Mouse (Mus musculus): ENCODE results near the gene Fgf2. TPM values are rescaled to one million over a fixed set of nuclear protein-coding genes. Genes with fewer than 3 reads are reported as not detected.
A peak's percentile ranks its signal among the peaks of the same experiment; 100 is the strongest.

The Fgf2 gene
- polyA plus RNA-seq, 1 experiment = 9.9 TPM

GRCm38 (mm10) chr3:37418961-37419457 is 70.9 kb downstream of the Fgf2 start:
- Histone ChIP-seq H3K4me3 (ENCODE audit: insufficient read depth, low read depth, low read length) (peak overlapping the region; percentile 74), H3K27ac (replicated peaks; ENCODE audit: low read depth, low read length) (peak overlapping the region; percentile 77), H3K4me1 (ENCODE audit: control insufficient read depth, insufficient read depth, insufficient read length, low read length) (peaks cover 2% of the 10 kb centered on the region; the same call in 1 of the 2 replicates)

GRCm38 (mm10) chr3:37419458-37419991 is 71.4 kb downstream of the Fgf2 start, which contains the start of gene Spata5:
Gene Spata5, plus strand, starts transcription at chr3:37419896.
- peaks cover 2% of the 10 kb centered on the region; the same call in 1 of the 2 replicates for H3K4me1 ChIP-seq (ENCODE audit: control insufficient read depth, insufficient read depth, insufficient read length, low read length)
- H3K4me3 ChIP-seq (ENCODE audit: insufficient read depth, low read depth, low read length) = peak within 1 kb of the TSS; percentile 95
- peak within 1 kb of the TSS; percentile 82 for H3K27ac ChIP-seq (replicated peaks; ENCODE audit: low read depth, low read length)

GRCm38 (mm10) chr3:37420072-37420471 is 71.9 kb downstream of the Fgf2 start, which contains the start of gene Nudt6:
Gene Nudt6, minus strand, starts transcription at chr3:37420211.
- H3K4me3 ChIP-seq (ENCODE audit: insufficient read depth, low read depth, low read length) = peak within 1 kb of the TSS; percentile 95
- peaks cover 2% of the 10 kb centered on the region; the same call in 1 of the 2 replicates for H3K4me1 ChIP-seq (ENCODE audit: control insufficient read depth, insufficient read depth, insufficient read length, low read length)
- peak within 1 kb of the TSS; percentile 82 for H3K27ac ChIP-seq (replicated peaks; ENCODE audit: low read depth, low read length)

- peaks cover 2% of the 10 kb centered on the region; the same call in 1 of the 2 replicates for H3K4me1 ChIP-seq (ENCODE audit: control insufficient read depth, insufficient read depth, insufficient read length, low read length)
- H3K4me3 ChIP-seq (ENCODE audit: insufficient read depth, low read depth, low read length) = peak overlapping the region; percentile 95
- peak overlapping the region; percentile 69 for H3K27ac ChIP-seq (replicated peaks; ENCODE audit: low read depth, low read length)
These were observed 72.5 kb downstream of the Fgf2 start for GRCm38 (mm10) chr3:37420641-37421040.

- peak overlapping the region; percentile 95 for H3K4me3 ChIP-seq (ENCODE audit: insufficient read depth, low read depth, low read length)
- H3K27ac ChIP-seq (replicated peaks; ENCODE audit: low read depth, low read length) = no peak overlapping the region
These were observed 73.0 kb downstream of the Fgf2 start for GRCm38 (mm10) chr3:37421179-37421578.

GRCm38 (mm10) chr3:37426069-37426468 is 77.9 kb downstream of the Fgf2 start:
- H3K4me3 ChIP-seq (ENCODE audit: insufficient read depth, low read depth, low read length) = no peak overlapping the region
- H3K27ac ChIP-seq (replicated peaks; ENCODE audit: low read depth, low read length) = no peak overlapping the region
- peaks cover 2% of the 10 kb centered on the region; the same call in 1 of the 2 replicates for H3K4me1 ChIP-seq (ENCODE audit: control insufficient read depth, insufficient read depth, insufficient read length, low read length)

More at GRCm38 (mm10) chr3:37421179-37421578, 73.0 kb downstream of the Fgf2 start:
- H3K4me1 ChIP-seq (ENCODE audit: control insufficient read depth, insufficient read depth, insufficient read length, low read length) = peaks cover 2% of the 10 kb centered on the region; the same call in 1 of the 2 replicates

GRCm38 (mm10) chr3:37430359-37430758 is 82.2 kb downstream of the Fgf2 start:
- Histone ChIP-seq H3K4me1 (ENCODE audit: control insufficient read depth, insufficient read depth, insufficient read length, low read length) (no peaks in the 10 kb centered on the region), H3K27ac (replicated peaks; ENCODE audit: low read depth, low read length) (no peak overlapping the region), H3K4me3 (ENCODE audit: insufficient read depth, low read depth, low read length) (no peak overlapping the region)

- H3K27ac ChIP-seq (replicated peaks; ENCODE audit: low read depth, low read length) = no peak overlapping the region
These were observed 91.6 kb downstream of the Fgf2 start for GRCm38 (mm10) chr3:37439770-37440169.

GRCm38 (mm10) chr3:37443409-37443808 is 95.3 kb downstream of the Fgf2 start:
- Histone ChIP-seq H3K4me1 (ENCODE audit: control insufficient read depth, insufficient read depth, insufficient read length, low read length) (no peaks in the 10 kb centered on the region), H3K27ac (replicated peaks; ENCODE audit: low read depth, low read length) (no peak overlapping the region), H3K4me3 (ENCODE audit: insufficient read depth, low read depth, low read length) (no peak overlapping the region)

More at GRCm38 (mm10) chr3:37439770-37440169, 91.6 kb downstream of the Fgf2 start:
- Histone ChIP-seq H3K4me3 (ENCODE audit: insufficient read depth, low read depth, low read length) (no peak overlapping the region), H3K4me1 (ENCODE audit: control insufficient read depth, insufficient read depth, insufficient read length, low read length) (no peaks in the 10 kb centered on the region)

- Histone ChIP-seq H3K27ac (replicated peaks; ENCODE audit: low read depth, low read length) (no peak overlapping the region), H3K4me1 (ENCODE audit: control insufficient read depth, insufficient read depth, insufficient read length, low read length) (no peaks in the 10 kb centered on the region), H3K4me3 (ENCODE audit: insufficient read depth, low read depth, low read length) (no peak overlapping the region)
These were observed 107.8 kb downstream of the Fgf2 start for GRCm38 (mm10) chr3:37455992-37456391.

Other genes with a start within 250 kb of the Fgf2 start
- 1.7 and 3.8 TPM in 2 replicates for gene Il2, start 222.4 kb upstream of the Fgf2 start, polyA plus RNA-seq (2012; ENCODE audit: insufficient read depth, insufficient read length, missing spikeins)
- not detected in 2 replicates for gene Il21, start 115.7 kb upstream of the Fgf2 start, polyA plus RNA-seq (2012; ENCODE audit: insufficient read depth, insufficient read length, missing spikeins)
- gene Bbs12, start 35.8 kb upstream of the Fgf2 start, polyA plus RNA-seq (2012; ENCODE audit: insufficient read depth, insufficient read length, missing spikeins) = 1.3 and 1.6 TPM in 2 replicates
- 3.0 and 4.3 TPM in 2 replicates for gene Cetn4, start 35.6 kb upstream of the Fgf2 start, polyA plus RNA-seq (2012; ENCODE audit: insufficient read depth, insufficient read length, missing spikeins)
- 6.0 and 6.9 TPM in 2 replicates for gene Spata5, start 71.5 kb downstream of the Fgf2 start, polyA plus RNA-seq (2012; ENCODE audit: insufficient read depth, insufficient read length, missing spikeins)
- 34.1 and 34.6 TPM in 2 replicates for gene Nudt6, start 71.9 kb downstream of the Fgf2 start, polyA plus RNA-seq (2012; ENCODE audit: insufficient read depth, insufficient read length, missing spikeins)